Mouse (Mus musculus): ENCODE results near the gene Ssc5d.

Gene Ssc5d

DNA sequence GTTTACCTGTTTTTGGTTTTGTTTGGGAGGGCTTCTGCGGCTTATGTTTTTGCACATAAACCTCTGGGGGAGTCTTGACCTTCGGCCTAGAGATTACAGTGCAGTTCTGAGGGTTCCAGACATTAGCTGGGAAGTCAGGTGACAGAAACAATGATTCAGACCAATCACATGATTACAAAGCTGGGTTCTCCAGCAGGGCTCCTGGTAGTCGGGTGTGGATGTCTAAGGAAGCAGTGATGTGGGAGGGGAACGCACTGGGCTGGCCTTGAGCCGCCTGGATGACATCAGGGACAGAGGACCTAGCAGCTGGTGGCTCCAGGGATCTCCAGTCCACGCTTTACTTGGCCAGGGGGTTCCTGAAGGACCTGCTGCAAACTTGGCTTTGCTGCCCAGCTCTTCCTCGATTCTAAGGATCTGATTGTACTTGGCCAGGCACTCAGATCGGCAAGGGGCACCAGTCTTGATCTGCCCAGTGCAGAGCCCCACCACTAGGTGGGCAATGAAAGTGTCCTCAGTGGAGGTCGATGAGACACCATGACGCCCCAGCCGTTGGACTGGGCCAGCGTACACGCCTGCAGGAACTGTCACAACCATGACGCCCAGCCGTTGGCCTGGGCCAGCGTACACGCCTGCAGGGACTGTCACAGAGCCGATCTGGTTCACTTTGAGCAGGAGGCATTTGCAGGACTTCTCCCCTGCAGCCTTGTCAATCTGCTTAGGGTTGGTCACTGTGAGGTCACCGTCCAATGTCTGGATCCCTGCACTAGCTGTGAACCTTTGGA is 25.2 kb downstream of the Ssc5d start:
- no peak for DNase-seq

- no peak for DNase-seq
Observed at GRCm38 (mm10) chr7:4953815-4954445, 28.3 kb downstream of the Ssc5d start.

DNA sequence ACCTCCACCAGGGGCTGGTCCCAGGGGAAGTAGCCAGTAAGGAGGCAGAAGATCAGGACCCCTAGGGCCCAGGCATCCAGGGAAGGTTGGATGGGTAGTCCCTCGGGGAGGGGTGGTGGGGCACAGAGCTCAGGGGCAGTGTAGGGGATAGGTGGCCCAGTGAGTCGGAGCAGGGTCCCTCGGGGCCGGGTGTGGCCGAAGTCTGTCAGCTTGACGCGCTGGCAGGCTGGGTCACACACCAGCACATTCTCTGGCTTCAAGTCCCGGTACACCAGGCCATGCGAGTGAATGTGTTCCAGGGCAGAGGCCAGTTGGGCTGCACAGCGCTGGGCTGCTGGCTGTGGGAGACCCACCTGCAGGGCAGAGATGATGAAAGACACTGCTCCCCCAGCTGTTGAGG is 31.8 kb downstream of the Ssc5d start:
- no peak for DNase-seq

DNA sequence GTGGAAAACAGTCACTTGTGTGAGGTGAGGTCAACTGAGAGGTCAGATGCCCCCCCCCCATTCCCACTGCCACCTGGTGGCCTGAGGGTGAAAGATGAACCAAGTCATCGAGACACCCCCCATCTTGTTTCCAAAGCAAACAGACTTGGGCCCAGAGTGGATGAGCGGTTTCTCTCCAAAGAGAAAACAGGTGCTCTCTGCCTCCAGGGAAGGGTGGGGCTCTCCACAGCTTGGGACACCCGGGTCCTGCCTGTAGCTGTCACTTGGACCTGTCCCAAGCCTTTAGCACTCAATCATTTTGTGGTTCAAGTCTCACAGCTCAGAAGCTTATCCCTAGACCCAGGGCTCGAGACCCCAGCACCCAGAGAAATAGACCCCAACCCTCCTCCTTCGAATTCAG is 37.9 kb downstream of the Ssc5d start:
- DNase-seq, result no peak

DNA sequence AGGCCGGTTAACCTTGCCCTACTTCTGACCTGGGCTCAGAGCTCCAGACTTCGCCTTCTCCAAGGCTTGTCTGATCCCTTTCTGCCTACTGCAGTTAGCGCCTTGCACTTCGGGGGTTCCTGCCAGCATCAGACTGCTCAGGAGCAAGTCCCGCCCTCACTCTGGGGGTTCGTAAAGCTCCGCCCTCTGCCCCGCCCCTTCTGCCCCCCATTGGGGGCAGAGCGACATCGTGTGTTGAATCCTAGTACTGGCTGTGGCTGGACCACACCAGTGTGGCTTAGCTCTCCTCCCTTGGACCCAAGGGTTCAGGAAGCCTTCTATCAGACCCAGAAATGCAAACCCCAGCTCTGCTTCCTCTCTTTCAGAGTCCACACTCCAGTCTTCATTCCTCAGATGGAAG is 38.7 kb downstream of the Ssc5d start, which contains the start of gene Sbk2:
Gene Sbk2 (minus strand): TSS at position 135 of the 400 bp plus-strand sequence.
- DNase-seq, result peak; percentile 90

- no peak for DNase-seq
Observed at GRCm38 (mm10) chr7:4964988-4965387, 39.4 kb downstream of the Ssc5d start.

DNA sequence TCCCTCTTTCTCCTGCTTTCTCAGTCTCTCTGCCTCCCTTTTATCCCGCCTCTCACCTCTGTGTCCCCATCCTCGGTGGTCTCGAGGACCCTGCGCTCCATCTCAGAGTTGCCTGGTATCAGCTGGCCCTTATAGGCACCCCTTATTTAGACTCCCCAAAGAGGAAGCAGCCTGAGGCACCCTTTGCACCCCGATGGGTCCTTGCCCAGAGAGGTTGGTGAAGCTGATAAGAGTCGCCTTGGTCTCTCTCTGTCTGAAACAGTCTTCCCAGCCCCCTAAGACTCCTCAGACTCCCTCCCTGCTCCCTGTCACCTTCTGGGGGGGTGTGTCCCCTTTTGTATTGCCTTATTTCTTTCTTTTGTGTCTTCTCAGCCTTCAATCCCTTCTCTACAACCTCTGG is 45.5 kb downstream of the Ssc5d start, which contains the start of gene Sbk3:
Gene Sbk3 (minus strand): TSS at position 101 of the 400 bp plus-strand sequence.
- no peak for DNase-seq

- DNase-seq, result no peak
Observed at GRCm38 (mm10) chr7:4971710-4972109, 46.1 kb downstream of the Ssc5d start.

DNA sequence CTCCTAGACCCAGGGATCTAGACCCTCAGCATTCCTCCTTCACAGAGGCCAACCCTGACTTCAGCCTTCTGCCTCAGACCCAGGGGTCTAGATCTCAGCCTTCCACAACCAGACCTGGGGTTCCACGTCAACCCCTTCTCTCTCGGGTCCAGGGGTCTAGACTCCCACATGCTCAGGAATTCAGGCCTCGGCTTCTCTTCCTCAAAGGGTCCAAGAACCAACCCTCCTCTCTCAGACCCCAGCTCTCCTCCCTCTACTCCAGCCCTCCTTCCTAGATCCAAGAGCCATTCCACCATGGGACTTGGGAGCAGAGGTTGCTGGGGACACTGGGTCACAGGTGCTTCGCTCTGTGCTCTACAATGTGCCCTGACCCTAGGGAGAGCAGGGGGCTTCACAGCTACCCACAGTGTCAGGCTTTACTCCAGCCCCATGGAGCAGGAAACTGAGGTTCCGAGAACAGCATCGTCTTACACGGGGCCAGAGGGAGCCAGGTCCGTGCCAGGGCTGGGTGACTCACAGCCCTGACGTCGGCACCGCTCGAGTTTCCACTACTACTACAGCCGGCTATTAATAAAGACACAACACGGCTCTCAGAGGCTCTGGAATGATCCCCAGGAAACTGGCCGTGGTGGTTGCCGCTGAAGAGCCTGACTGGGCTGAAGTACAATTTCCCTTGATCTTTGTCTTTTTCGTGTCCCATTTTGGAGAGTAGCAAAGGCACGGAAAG is 46.9 kb downstream of the Ssc5d start:
- peak; percentile 40 for DNase-seq

DNA sequence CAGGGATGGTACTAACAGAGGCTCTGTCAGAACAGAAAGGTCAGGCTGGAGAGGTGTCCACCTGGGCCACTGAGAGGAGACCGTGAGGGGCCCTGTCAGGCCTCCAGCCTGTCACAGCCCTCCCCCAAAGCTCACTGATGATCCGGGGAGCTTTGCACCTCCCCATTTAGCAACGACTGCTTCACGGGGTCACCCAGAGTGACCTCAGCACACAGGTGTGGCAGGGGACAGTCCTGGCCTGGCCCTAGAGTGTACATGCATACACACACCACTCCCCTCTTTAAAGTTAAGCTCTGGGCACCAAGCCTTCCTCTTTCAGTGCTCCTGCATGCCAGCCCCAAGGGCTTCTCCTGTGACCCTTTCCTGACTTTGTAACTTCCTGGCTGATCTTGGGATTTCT is 49.9 kb downstream of the Ssc5d start:
- no peak for DNase-seq

GRCm38 (mm10) chr7:4976832-4977231 is 51.2 kb downstream of the Ssc5d start:
- no peak for DNase-seq

DNA sequence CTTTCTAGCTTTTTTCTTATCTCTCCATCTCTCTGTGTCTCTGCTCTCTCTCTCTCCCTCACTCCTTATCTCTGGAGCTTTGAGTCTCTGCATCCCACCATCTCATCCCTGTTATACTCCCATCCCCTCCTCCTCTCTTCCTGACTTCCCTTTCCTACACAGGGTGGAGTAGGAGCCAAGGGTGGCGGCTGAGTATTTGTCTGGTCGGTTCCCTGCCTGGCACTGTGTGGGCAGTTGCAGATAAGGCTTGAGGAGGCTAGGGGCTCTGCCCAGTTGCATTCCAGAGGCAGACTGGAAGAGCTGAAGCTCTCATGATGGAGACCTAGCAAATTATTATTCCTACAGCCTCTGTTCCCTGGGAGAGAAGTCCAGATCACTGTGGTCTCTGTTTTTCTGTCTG is 62.7 kb downstream of the Ssc5d start:
- DNase-seq, result no peak

DNA sequence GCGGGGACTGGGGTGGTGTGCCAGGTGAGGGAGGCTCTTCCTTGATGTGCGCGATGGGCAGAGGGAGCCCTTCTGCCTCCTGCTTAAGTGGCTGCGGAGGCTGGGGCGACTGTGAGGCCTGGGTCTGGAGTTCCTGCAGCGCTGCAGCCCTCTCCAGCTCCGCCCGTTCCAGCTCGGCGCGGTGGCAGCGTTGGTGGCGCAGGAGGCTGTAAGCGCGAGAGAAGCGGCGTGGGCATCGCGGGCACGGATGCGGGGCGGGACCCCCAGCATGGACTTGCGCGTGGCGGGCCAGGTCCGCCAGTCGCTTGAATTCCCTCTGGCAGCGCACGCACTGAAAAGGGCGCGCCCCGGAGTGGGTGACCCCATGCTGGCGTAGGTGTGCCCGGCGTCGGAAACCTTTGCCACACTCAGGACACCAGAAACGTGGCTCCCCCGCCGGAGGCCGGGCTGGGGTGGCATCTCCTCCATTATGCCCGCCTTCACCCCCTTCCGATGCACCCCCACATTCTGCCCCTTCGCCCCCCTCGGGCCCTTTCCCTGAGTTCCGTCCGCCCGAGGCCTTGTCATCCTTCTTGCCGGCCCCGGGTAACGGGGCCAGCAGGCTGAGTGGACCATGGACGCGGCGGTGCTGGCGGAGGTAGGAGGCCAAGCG is 67.9 kb downstream of the Ssc5d start:
- no peak for DNase-seq

GRCm38 (mm10) chr7:4993999-4994788 is 68.6 kb downstream of the Ssc5d start:
- no peak for DNase-seq

All from kidney, postnatal 10 days (tissue).